Mouse (Mus musculus) CD4-positive naive resting alpha-beta T cell, adult 76 days (primary cell): ENCODE results near the gene Cyp2c55. TPM values are rescaled to one million over a fixed set of nuclear protein-coding genes. Genes with fewer than 3 reads are reported as not detected.

Experiments used
- total RNA-seq: library from RNA; stranded (reverse); gene quantifications from one replicate; pipeline ENCODE4 v1.2.4, GENCODE M21; 2023

Cyp2c55 gene
- not detected for total RNA-seq

DNA sequence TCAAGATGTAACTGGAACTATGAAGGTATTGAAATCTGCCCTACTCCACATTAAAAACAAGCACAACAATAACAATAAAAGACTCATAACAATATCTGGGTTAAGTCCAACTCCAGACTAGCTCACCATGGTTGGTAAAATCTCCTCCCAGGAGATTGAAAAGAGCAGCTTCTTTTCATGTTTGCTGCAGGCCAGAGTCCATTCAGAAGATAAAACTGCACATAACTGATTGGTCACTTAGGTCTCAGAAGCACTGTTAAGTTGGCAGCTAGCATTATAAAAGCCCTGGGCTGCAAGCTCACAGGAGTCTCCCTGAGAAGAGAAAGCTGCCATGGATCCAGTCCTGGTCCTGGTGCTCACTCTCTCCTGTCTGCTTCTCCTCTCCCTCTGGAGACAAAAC lies at the start of gene Cyp2c55:
Cyp2c55 (plus strand) TSS at position 305 of the 400 bp plus-strand sequence.

GRCm38 (mm10) chr19:39060719-39061118 lies 53.9 kb downstream of the Cyp2c55 start, which contains the start of gene Cyp2c65:
Gene Cyp2c65, plus strand, starts transcription at chr19:39061015.

Other genes with a start within 250 kb of the Cyp2c55 start
- gene Noc3l, start 187.8 kb upstream of the Cyp2c55 start, total RNA-seq = 18.6 TPM
- 3.5 TPM for gene Tbc1d12, start 170.4 kb upstream of the Cyp2c55 start, total RNA-seq
- gene Hells, start 76.1 kb upstream of the Cyp2c55 start, total RNA-seq = 3.6 TPM
- not detected for gene Cyp2c65, start 54.0 kb downstream of the Cyp2c55 start, total RNA-seq
- gene Cyp2c66, start 106.9 kb downstream of the Cyp2c55 start, total RNA-seq = not detected